Mouse (Mus musculus) adrenal gland, adult (tissue): ENCODE results near the gene Ccser1.
A peak's percentile ranks its signal among the peaks of the same experiment; 100 is the strongest.

ENCODE experiments used
- DNase-seq, 2 experiments: peaks; one replicate each; pipeline ENCODE4 v3.0.0; 2022 to 2023; ENCODE audit warnings: low spot score in 1 of 2; ENCODE audit not compliant: inconsistent age in 2 of 2

The Ccser1 gene

DNA sequence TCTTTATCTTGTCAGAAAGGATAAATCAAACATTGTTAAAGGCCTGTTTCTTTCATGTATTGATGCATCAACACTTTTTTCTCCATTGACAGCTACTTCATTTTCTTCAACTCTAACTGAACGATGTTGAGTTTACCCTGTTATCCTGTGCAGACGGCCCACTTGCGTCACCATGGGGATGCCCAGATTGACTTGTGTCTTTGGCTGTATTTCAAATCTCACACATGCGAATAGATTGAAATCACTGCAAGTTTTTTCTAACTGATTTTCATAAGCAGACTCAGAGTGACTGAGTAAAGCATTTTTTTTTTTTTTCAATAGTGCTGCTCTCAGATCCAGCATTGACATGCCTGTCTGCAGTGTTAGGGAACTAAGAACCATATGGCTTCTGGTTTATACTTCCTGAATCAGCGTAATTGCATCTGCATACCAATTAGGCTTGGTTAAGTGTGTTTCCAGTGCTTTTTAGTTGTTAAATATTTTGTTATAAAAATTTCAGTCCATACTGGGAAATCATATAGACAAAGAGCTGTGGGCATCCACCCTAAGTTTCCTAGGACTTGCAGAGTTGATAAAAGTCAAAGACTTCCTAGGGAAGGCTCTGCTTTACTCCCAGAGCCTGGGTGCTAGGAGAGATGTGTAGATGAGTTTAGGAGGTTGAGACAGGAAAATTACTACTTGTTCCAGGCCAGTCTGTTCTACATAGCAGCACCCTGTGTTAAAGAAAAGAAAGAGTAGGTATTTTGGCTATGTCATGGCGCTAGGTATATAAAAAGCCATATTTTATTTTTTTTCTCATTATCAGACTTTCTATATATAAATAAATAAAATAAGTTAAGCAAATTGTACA lies 116.3 kb downstream of the Ccser1 start:
- DNase-seq = no peak

DNA sequence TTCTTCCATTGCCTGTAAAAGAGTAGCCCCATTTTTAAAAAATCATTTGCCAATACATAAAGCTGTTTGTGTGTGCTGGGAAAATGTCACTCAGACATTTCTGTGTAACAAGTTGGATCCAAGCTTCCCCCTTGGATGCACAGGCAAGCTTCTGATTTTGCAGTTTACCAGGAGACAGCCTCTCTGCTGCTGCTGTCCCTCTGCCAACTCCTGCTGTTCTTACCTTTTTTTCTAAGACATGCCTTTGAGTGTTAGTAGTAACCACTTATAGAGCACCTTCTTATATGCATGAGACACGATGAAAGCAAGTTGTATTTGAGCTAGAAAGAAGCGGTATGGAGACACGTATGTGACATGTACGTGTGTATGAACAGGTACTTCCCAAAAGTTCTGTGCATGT lies 120.3 kb downstream of the Ccser1 start:
- no peak for DNase-seq

DNA sequence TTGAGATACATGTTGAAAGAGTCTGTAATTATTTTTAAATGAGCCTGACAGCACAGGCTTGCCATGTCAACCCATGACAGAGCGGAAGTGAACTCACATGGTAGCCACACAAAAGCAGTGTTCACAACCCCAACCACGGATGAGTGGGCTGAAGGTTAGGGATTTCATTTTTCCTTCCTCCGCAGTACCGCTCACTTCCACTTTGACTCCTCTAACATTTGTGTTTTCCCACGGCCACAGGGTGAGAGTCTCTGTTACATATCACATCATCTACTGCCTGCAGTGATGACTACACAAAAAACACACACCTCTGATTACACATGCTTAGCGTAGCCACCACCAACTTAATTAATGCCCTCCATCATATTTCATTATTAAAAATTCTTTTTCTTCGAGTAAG lies 120.9 kb downstream of the Ccser1 start:
- no peak for DNase-seq

DNA sequence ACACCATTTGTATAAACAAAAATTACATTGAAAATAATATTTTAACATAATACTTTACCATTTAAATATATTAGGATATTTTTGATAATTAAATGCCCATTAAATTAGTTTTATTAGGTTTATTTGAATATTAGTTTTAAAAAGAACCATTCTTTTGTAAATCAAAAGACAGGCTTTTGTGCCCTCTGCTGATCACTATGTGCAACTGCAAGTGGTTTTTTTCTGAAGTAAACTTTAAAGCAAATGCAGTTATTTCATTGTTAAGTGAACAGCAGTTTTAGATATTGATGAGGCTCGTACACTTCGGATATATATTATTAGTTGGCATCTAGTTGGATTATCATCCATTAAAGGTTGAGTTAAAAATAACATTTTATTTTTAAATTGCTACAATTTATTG lies 121.5 kb downstream of the Ccser1 start:
- DNase-seq = peak in 1 of 2 experiments; percentile 28

DNA sequence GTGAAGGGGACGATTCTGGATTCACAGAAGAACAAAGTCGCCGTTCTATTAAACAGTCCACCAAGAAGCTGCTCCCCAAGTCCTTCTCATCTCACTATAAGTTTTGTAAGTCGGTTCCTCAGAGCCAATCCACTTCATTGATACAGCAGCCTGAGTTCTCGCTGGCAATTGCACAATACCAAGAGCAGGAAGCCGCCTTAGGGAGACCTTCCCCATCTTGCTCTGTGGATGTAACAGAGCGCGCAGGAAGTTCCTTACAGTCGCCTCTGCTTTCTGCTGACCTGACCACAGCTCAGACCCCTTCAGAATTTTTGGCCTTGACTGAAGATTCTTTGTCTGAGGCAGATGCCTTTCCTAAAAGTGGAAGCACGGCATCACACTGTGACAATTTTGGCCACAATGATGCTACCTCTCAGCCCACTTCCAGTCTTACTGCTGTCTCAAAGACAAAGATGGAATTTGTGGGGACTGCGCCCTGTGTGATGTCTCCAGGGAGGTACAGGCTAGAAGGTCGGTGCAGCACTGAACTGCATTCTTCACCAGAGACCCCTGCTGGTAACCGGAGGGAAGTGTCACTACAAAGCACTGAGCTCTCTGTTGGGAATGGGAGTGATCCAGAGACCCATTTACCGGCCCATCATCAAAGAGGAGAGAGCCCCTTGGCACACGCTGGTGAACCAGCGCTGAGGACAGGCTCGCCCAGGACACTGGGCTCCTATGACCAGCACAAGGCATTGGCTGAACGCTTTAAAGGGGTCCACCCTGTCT lies 131.4 kb downstream of the Ccser1 start:
- DNase-seq = no peak

DNA sequence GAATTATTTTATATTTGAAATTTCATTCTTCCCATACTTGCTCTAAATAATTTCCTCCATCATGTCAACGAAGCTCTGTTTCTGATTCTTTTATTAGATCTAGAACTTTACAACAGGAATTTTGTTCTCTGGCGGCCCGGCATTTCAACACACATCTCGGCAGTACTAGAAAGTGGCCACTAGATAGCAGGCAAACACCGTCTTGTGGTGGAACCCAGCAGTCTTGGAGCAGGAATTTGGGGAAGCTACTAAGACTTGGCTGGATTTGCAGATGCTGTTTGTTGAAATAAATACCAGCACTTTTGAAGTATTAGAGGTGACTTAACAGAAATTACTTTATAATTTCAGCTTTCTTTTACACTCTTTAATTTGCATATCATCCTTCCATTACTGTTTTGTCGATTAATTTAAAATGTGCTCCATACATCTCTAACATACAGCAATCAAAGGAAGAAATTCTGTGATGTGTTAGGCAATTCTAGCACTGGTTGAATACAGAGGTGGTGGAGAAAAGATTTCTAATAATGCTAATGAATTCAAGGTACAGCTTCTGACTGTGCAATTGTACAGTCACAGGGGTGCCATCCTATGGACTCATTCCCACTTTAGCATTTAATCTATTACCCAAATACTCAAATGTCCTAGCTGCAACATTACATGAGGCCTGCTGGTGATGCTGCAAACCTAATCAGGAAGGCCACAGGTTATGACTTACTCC lies 135.9 kb downstream of the Ccser1 start:
- peak; percentile 9 to 53 for DNase-seq

DNA sequence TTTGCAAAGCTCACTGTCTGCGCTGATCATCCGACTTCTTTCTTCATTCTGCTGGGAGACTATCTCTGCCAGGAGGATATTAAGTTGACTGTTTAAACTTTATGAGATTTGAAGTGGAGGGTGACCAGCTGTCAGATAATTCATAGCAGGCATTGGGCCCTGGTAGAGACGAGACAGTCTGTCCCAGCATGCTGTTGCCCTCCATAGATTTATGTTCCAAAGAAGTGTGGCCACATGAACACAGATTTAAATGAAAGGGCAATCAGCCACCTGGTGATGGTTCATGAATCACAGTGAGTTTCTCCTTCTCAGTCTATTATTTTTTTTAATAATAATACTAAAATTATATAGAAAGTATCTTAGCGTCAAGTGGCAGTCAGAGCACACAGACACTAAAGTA lies 140.7 kb downstream of the Ccser1 start:
- DNase-seq = no peak

DNA sequence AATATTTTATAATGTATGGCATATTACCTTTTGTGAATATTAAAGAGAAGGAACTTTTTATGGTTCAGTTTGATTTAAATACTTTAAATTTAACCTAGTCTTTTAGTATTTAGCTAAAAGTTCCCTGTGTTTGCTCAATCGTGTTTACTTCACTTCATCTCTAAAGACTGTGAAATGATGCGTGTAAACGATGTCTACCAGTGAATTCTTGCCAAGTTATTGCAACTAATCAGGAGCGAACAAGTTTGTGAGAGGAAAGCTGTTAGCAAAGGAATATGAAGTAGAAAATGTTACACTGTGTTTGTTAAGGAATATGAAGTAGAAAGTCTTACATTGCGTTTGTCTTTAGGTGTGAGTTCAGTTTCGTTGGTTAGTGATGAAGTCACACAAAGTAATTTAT lies 142.2 kb downstream of the Ccser1 start:
- no peak for DNase-seq

DNA sequence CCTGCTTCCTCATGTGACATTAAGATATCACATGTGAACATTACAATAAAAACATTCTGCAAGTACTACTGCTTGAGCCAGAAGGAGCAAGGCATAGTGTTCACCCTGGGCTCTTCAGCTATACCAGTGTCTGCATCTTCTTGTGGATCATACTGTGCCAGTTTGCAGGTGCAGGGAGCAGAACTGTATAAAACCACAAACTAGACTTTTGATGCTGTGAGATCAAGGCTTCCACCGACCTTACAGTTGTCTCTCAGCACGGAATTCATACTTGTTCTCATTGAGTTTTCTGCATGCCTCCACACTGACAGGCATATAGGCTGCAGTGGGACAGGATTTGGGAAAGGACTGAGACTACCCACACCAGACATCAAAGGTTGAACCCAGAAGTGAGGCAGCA lies 146.0 kb downstream of the Ccser1 start:
- DNase-seq = no peak

DNA sequence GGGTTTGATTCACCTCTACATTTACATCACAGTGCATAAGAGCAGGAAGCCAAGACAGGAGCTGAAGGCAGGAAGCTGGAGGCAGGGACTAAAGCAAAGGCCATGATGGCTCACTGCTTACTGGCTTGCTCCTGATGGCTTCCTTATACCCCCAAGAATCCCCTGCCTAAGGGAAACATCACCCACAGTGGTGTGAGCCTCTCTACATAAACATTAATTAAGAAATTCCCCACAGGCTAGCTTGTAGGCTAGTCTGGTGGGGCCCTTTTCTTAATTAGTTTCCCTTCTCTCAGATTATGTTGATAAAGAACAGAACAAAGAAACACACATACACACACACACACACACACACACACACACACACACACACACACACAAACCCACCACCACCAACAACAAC lies 148.9 kb downstream of the Ccser1 start:
- DNase-seq = no peak

DNA sequence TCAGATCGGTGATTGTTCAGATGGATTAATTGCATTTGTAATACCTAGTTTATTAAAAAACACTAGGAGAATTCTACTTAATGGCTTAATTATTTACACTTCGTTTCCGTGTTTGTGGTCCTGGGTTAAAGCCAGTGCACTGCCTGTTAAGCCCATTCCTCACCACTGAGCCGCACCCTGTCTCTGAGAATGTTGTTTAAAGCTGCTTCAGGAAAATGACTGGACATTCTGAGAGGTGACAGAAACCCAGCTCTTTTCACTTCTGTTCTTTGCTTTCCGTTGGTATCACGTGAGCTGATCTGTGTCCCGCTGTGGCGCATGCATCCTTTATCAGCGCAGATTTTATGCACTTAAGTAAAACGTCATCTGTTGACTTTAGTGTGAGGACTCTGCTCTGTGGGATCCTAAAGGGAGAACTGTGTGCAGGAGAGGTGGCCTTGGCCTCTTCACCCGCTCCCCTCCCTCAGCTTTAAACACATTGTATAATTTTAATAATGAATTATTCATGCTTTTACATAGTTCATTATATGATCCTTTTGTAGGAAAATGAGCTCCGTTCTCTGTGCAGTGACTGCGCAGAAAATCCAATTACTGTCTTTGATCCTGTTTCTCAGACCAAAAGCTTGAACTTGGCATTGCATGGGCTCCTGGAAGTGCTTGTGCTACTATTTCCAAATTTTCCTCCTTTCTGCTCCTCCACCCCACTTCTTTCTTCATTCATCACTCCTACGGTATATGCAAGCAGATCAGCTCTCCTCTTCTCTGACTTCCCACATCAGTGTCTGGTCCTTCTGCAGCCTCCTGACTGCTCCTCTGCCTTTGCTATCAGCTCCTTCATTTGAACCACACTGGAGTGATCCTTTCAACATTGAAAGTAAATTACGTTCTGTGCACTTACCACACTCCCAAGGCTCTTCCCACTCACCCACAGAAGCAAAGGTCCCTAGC lies 149.7 kb downstream of the Ccser1 start:
- no peak for DNase-seq

DNA sequence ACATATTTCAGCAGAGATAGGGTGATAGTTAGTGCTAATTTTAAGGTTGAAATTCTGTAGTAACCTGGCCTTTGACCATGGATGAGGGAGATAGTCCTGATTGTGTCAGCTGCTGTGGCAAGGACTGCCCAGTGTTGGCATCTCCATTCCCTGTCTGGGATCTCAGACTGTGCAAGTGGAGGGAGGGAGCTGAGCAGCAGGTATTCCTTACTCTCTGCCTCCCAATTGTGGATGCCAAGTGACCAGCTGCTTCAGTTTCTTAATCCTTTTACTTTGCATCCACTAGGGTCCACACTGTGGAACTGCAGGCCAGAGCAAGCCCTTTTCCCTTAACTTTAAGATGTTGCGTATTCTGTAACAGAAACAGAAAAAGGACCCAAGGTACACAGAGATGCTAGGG lies 154.3 kb downstream of the Ccser1 start:
- DNase-seq = no peak

DNA sequence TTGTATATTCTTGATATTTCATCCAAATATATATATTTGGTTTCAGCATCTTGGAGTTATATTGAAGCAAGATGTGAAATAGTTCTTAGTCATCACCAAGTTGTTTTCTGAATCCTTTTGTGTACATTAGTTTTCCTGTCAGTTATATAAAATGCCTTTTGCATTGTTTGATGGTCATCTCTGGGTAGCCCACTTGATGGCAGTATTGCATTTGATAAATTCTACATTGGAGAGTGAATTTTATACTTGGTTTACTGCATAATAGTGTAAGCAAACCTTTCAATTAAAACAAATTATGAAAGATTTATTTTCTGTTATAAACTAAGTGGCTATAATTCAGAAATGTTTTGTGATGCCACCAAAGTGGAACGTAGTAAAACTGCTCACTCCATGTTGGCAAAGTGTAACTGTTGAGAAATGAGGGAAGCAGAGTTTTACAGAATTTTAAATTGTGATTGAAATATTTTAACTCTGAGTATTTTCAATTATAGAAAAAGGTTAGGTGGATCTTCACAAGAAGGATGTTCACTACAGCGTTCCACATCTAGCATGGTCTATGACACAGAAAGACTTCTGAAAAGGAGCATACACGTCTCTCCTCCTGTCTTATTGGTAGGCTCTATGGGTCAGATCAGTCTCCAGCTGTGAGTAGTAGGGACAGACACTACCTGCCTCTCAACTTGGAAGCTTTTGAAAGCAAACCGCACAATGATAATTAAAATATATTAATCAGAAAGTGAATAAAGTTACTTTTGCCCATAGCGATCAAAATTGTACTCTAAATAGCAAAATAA lies 167.1 kb downstream of the Ccser1 start:
- DNase-seq = no peak

DNA sequence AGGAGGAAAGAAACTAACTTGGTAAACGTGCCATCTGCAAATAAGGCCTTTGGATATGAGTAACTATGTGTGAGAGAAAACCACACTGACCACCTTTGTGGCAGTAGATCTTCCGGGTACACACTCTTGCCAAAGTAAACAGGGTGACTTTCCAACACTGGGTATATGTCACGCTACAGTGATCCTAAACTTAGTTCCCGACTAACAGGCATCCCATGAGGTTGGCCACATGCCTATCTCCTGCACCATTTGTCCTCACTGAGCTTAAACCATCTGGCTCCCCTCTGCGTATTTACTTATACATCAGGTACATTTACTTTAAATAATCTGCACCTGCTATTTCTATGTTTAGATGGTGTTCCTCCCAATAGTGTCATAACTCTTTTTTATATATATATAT lies 183.6 kb downstream of the Ccser1 start:
- DNase-seq = no peak

DNA sequence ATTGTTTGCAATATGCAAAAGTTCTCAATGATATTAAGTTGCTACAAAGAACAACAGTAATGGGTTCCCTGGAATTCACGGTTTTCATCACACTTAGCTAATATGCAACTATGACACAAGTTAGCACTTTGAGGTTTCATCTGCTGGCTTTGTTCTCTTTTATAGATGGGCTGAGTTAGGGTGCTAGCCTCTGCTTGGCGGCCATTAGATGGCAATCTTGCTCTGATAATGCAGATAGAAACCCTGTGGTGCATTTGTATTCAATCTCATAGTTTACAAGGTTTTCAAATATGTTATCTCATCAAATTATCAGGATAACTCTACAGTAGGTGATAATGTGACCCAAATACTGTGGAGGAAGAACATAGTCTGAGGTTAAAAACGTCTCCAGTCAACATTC lies 202.4 kb downstream of the Ccser1 start:
- DNase-seq = no peak

DNA sequence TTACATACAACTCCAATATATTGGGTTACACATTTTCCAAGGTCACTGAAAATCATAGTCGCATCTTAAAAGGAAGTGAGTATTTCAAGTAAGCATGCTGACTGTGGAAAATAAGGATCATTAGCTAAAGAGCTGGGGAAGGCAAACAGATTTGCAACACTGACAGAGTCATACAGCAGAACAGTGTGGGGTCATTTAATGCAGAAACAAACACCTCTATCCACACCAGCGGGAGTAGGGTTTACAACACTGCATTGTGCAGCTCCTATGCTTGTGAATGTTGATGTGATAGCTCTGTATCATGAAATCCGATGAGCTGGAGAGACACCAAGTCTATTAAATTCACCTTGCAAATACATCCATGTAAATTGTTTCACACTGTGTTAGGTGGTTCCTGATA lies 202.9 kb downstream of the Ccser1 start:
- DNase-seq = no peak

DNA sequence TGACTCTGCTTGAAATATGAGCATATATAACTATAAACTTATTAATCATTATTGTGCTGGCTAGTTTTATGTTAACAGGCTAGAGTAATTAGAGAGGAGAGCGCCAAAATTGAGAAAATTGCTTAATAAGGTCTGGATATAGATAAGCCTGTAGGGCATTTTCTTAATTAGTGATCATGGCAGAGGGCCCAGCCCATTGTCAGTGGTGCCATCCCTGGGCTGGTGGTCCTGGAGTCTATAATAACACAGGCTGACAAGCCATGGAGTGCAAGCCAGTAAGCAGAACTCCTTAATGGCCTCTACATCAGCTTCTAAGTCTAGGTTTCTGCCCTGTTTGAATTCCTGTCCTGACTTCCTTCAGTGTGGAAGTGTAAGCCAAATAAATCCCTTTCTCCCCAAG lies 206.9 kb downstream of the Ccser1 start:
- DNase-seq = no peak

DNA sequence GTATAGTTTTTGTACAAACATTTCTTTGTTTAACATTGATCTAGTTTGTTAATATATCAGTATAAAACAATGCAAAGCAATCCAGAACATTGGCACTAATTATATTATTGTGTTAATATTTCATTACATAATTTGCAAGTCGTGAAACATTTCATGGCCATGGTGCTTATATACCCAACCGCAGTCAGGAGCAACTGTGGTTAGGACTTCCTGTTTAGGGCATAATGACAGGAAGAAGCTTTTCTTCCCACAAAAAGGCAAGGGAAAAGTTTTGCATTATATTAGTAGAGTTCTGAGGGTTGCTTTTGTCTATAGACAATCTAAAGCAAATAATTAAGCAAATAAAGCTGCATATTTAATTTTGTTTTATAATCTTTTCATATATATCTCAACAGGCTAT lies 247.4 kb downstream of the Ccser1 start:
- DNase-seq = no peak

DNA sequence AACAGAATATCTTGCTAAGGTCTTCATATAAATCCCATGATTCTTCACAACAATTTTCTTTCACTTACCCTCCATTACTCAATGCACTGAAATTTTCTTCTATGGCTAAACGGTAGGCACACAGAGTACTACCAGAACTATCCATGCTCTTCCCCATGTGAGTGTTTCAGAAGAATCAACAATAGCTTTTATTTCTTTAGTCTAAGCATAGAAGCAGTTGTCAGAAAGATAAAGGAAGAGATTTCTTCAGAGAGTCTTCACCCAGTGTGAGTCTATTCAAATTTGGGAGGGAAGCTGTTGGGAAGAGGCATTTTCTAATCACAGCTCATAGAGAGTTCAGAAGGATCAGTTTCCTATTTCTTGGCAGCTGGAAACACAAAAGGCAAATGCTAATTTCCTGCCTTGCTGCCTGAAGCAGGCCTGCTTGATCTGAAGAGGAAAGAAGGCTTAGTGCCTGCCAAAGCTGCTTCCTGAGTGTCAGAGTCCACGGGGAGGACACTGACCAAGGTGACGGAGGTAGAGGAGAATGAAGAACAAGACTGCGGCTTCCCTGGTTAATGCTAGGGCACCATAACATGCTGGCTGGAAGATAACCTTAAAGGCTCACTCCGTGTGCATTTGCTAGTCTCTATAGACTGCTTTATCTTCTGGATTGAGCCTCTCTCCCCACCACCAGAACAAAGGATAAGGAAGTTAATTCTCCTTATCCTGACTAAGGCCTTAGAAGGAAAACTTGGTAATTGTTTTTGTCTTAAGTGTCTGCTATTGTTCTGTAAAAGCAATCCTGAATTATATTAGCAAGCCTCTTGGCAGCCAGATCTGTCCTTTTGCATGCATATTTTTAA lies 251.0 kb downstream of the Ccser1 start:
- no peak for DNase-seq
